Mouse (Mus musculus): ENCODE results near the gene Oxsm.

DNA sequence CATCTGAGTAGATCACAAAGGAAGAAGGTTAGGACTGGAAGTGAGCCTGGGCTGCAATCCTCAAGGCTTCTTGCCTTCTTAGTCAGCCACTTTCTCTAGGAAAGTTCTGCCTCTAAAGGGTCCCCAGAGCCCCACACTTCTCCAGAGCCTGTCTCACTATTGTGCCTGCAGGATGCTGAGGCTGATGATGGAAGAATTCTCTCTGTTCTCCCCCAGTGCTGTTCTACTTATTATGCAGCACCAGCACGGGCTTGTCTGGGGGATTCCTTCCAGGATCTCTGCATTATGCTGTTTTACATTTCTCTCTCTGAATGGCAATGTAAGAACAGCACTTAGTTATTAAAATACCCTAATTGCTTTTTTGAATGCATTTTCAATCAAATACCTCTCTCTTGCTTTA is 16.1 kb downstream of the Oxsm start:
- no peak for TF ChIP-seq POLR2A (IDR thresholded peaks at IDR 0.05; ENCODE audit: borderline replicate concordance, extremely low read depth, low read depth, low read length)
- TF ChIP-seq CTCF (IDR thresholded peaks at IDR 0.05; ENCODE audit: insufficient read depth, low read length) = no peak

Data from lung, adult 2 months (tissue).